Comparison of ENCODE assay signal across 24 mouse cellular contexts in genomic region chr13:55519606-55520005, GRCm38 (mm10). TPM values are rescaled to one million over a fixed set of nuclear protein-coding genes. Genes with fewer than 3 reads are reported as not detected.
DNase-seq lines count a peak whose midpoint lies in the region; ATAC-seq and TF ChIP-seq lines count a peak whose summit lies in the region.
"Had no signal": no experiment of that assay in that cellular context is flagged by ENCODE, and none has a peak within 500 bp of the region (broad histone marks: within the 10 kb centered on the region; RNA-seq: fewer than 3 reads in every experiment).

No protein-coding gene starts in this region.

- TF ChIP-seq EP300 in CH12.LX (IDR thresholded peaks at IDR 0.05; ENCODE audit: low read length), result peak; percentile 72

- ATAC-seq in granulocyte monocyte progenitor cell, adult 5-6 weeks (replicated peaks; ENCODE audit: poor library complexity, severe bottlenecking), result peak; percentile 82
- peak; percentile 58 for ATAC-seq in megakaryocyte progenitor cell, adult 5-6 weeks (replicated peaks; ENCODE audit: poor library complexity)
- no peak for ATAC-seq in hindbrain, embryonic 16.5 days
- ATAC-seq: CD4-positive, CD25-positive, alpha-beta regulatory T cell, adult 4 months; forebrain, embryonic 14.5 days; forebrain, embryonic 16.5 days had no signal

- TF ChIP-seq RAD21 in CH12.LX (IDR thresholded peaks at IDR 0.05; ENCODE audit: low read depth, low read length), result no peak

- peaks cover 8% of the 10 kb centered on the region for H3K9me3 ChIP-seq in CH12.LX (replicated peaks; ENCODE audit: low read length)
- no peaks in the 10 kb centered on the region for H3K9me3 ChIP-seq in hindbrain, embryonic 16.5 days (ENCODE audit: control insufficient read depth, low read length)
- H3K9me3 ChIP-seq: embryonic facial prominence, embryonic 13.5 days; forebrain, embryonic 10.5 days; forebrain, embryonic 12.5 days had no signal

- DNase-seq in CH12.LX (ENCODE audit: extremely low read depth), result no peak
- no peak for DNase-seq in kidney, adult 9 months
- DNase-seq in frontal cortex, postnatal 36 days (ENCODE audit: low spot score in 2 of 2), result no peak
- DNase-seq: adrenal gland, adult 2 months; adrenal gland, postnatal 10 days; adrenal gland, postnatal 25 days; B cell, adult 2 months; cerebellum, adult 11 months; cerebellum, adult 18-20 months; cerebellum, adult 8-10 months; cerebellum, adult 9-11 months; cerebellum, postnatal 14 days; cerebellum, postnatal 36 days had no signal

- no peak overlapping the region for H3K27ac ChIP-seq in CH12.LX (ENCODE audit: insufficient read depth, low read depth)
- no peak overlapping the region for H3K27ac ChIP-seq in hindbrain, embryonic 16.5 days (ENCODE audit: low read depth, low read length)
- H3K27ac ChIP-seq: embryonic facial prominence, embryonic 13.5 days; embryonic facial prominence, embryonic 15.5 days; forebrain, embryonic 10.5 days; forebrain, embryonic 12.5 days had no signal

- dilution Hi-C loops in CH12.LX (cut with MboI; ENCODE audit: extremely low pct_ligation_motif_present, extremely low pct_unique_long_range_greater_than_20kb, low sequenced_read_pairs), result no loop called here

- peaks cover 6% of the 10 kb centered on the region for H3K27me3 ChIP-seq in CH12.LX (replicated peaks)
- H3K27me3 ChIP-seq in hindbrain, embryonic 16.5 days (replicated peaks; ENCODE audit: control insufficient read depth, insufficient read depth, low read length), result 0 out of 2 replicates have a peak, but pooled peaks cover 3% of the 10 kb centered on the region
- H3K27me3 ChIP-seq: embryonic facial prominence, embryonic 13.5 days; embryonic facial prominence, embryonic 15.5 days had no signal

- 81% methylated on average over 4 of the region's 4 CpGs for WGBS in hindbrain, embryonic 16.5 days

- H3K9ac ChIP-seq in CH12.LX (ENCODE audit: insufficient read depth, low read depth), result no peak overlapping the region
- no peak overlapping the region for H3K9ac ChIP-seq in hindbrain, embryonic 16.5 days (ENCODE audit: low read depth, low read length)
- H3K9ac ChIP-seq: embryonic facial prominence, embryonic 13.5 days; embryonic facial prominence, embryonic 15.5 days; forebrain, embryonic 12.5 days had no signal

- H3K4me2 ChIP-seq in CH12.LX (ENCODE audit: insufficient read depth, low read depth, poor library complexity, severe bottlenecking), result no peak overlapping the region
- H3K4me2 ChIP-seq in hindbrain, embryonic 16.5 days (ENCODE audit: low read length), result no peak overlapping the region
- H3K4me2 ChIP-seq: embryonic facial prominence, embryonic 13.5 days; embryonic facial prominence, embryonic 15.5 days; forebrain, embryonic 12.5 days had no signal

- H3K4me3 ChIP-seq in CH12.LX (replicated peaks in 1 of 3; ENCODE audit: low read depth in 2 of 3, low read length in 2 of 3, poor library complexity in 1 of 3), result no peak overlapping the region
- no peak overlapping the region for H3K4me3 ChIP-seq in hindbrain, embryonic 16.5 days (ENCODE audit: low read length)
- H3K4me3 ChIP-seq: embryonic facial prominence, embryonic 13.5 days; embryonic facial prominence, embryonic 15.5 days; erythroblast, embryonic 14.5 days; forebrain, embryonic 10.5 days; forebrain, embryonic 12.5 days had no signal

- in situ Hi-C loops in CH12.LX (cut with MboI; ENCODE audit: low pct_ligation_motif_present, low pct_unique_long_range_greater_than_20kb, low sequenced_read_pairs), result loop anchor here (5.0 kb wide), 2 partner anchors 42 to 112 kb away; no protein-coding TSS in a partner anchor

- no peaks in the 10 kb centered on the region for H3K79me2 ChIP-seq in CH12.LX (replicated peaks; ENCODE audit: control insufficient read depth, extremely low read depth, insufficient read depth, poor library complexity, severe bottlenecking)

- no peak for TF ChIP-seq POLR2A in CH12.LX (IDR thresholded peaks at IDR 0.05; ENCODE audit: low read depth, low read length)

- no peak for TF ChIP-seq CTCF in CH12.LX (conservative IDR thresholded peaks at IDR 0.05 in 1 of 2, IDR thresholded peaks at IDR 0.05 in 1 of 2; ENCODE audit: low read depth in 2 of 2, low read length in 2 of 2)

- peaks cover 0 to 11% of the 10 kb centered on the region in 2 experiments; a peak in 3 of 4 replicates for H3K4me1 ChIP-seq in CH12.LX (ENCODE audit: control insufficient read depth in 1 of 2, insufficient read depth in 2 of 2)
- no peaks in the 10 kb centered on the region for H3K4me1 ChIP-seq in hindbrain, embryonic 16.5 days (ENCODE audit: control insufficient read depth, insufficient read depth, low read depth, low read length)
- H3K4me1 ChIP-seq: embryonic facial prominence, embryonic 13.5 days; embryonic facial prominence, embryonic 15.5 days; forebrain, embryonic 12.5 days had no signal

- H3K36me3 ChIP-seq in CH12.LX (replicated peaks in 1 of 2; ENCODE audit: control insufficient read depth in 1 of 2, insufficient read depth in 1 of 2, low read length in 1 of 2), result peaks cover 22 to 26% of the 10 kb centered on the region in 2 experiments
- no peaks in the 10 kb centered on the region for H3K36me3 ChIP-seq in hindbrain, embryonic 16.5 days (ENCODE audit: control insufficient read depth, insufficient read depth, low read length)
- H3K36me3 ChIP-seq: embryonic facial prominence, embryonic 13.5 days; embryonic facial prominence, embryonic 15.5 days; forebrain, embryonic 12.5 days had no signal

TF ChIP-seq in CH12.LX, 34 proteins besides CTCF, POLR2A, EP300 and RAD21:
- TF ChIP-seq MAFK (IDR thresholded peaks at IDR 0.05; ENCODE audit: insufficient replicate concordance, low read length), result 0 out of 2 replicates have a peak, but pooled peaks have one; percentile 38
- peak; percentile 20; the same call in 1 of the 2 replicates for TF ChIP-seq JUN (IDR thresholded peaks at IDR 0.05; ENCODE audit: insufficient read depth, low read depth, low read length)
- peak; percentile 75 for TF ChIP-seq IRF4 (IDR thresholded peaks at IDR 0.05; ENCODE audit: low read depth, low read length)
- no peak for TF ChIP-seq USF1 (IDR thresholded peaks at IDR 0.05; ENCODE audit: low read depth, low read length)
- TF ChIP-seq BHLHE40 (IDR thresholded peaks at IDR 0.05; ENCODE audit: low read depth, low read length), result peak; percentile 77

RNA-seq across cellular contexts. Expression of gene Pdlim7, which starts 6.1 kb away (rescaled TPM):
- total RNA-seq in CH12.LX (2012; rRNA removed) (8.5 and 8.7 TPM in 2 replicates), CH12.LX (2014; rRNA removed) (6.6 and 11.2 TPM in 2 replicates)
- 26.2 and 32.5 TPM in 2 replicates for polyA plus RNA-seq in CH12.LX (2012; ENCODE audit: insufficient read length, low read depth)
- 10.2 and 23.3 TPM in 2 replicates for total RNA-seq in granulocyte monocyte progenitor cell, adult 5-6 weeks (2014; fragmentation: Nextera tagmentation)
- 4.1 and 5.7 TPM in 2 replicates for total RNA-seq in granulocyte monocyte progenitor cell, adult 5-6 weeks (2017)
- total RNA-seq in megakaryocyte progenitor cell, adult 5-6 weeks (2015), result 12.7 and 13.0 TPM in 2 replicates
- 5.3 and 5.9 TPM in 2 replicates for total RNA-seq in megakaryocyte progenitor cell, adult 5-6 weeks (2017)
- polyA plus RNA-seq in hindbrain, embryonic 16.5 days (2015; fragmentation: Nextera tagmentation; extraction: Ambion mirVana), result 161 and 177 TPM in 2 replicates

RNA-seq across cellular contexts. Expression of gene Dok3, which starts 9.5 kb away (rescaled TPM):
- 38.4 and 38.8 TPM in 2 replicates for total RNA-seq in CH12.LX (2012; rRNA removed)
- 9.0 and 9.1 TPM in 2 replicates for total RNA-seq in CH12.LX (2014; rRNA removed)
- 28.1 and 30.3 TPM in 2 replicates for polyA plus RNA-seq in CH12.LX (2012; ENCODE audit: insufficient read length, low read depth)
- 26.2 and 59.4 TPM in 2 replicates for total RNA-seq in granulocyte monocyte progenitor cell, adult 5-6 weeks (2014; fragmentation: Nextera tagmentation)
- 32.7 and 40.6 TPM in 2 replicates for total RNA-seq in granulocyte monocyte progenitor cell, adult 5-6 weeks (2017)
- total RNA-seq in megakaryocyte progenitor cell, adult 5-6 weeks (2015), result 18.1 and 34.6 TPM in 2 replicates
- total RNA-seq in megakaryocyte progenitor cell, adult 5-6 weeks (2017), result 22.9 and 31.2 TPM in 2 replicates
- 3.6 and 4.3 TPM in 2 replicates for polyA plus RNA-seq in hindbrain, embryonic 16.5 days (2015; fragmentation: Nextera tagmentation; extraction: Ambion mirVana)

RNA-seq across cellular contexts. Expression of gene Ddx41, which starts 16.9 kb away (rescaled TPM):
- total RNA-seq in CH12.LX (2012; rRNA removed) (107 and 109 TPM in 2 replicates), CH12.LX (2014; rRNA removed) (56.6 and 59.9 TPM in 2 replicates)
- polyA plus RNA-seq in CH12.LX (2012; ENCODE audit: insufficient read length, low read depth), result 95.3 and 107 TPM in 2 replicates
- total RNA-seq in granulocyte monocyte progenitor cell, adult 5-6 weeks (2014; fragmentation: Nextera tagmentation), result 54.4 and 69.5 TPM in 2 replicates
- 73.7 and 81.8 TPM in 2 replicates for total RNA-seq in granulocyte monocyte progenitor cell, adult 5-6 weeks (2017)
- 28.0 and 29.1 TPM in 2 replicates for total RNA-seq in megakaryocyte progenitor cell, adult 5-6 weeks (2015)
- total RNA-seq in megakaryocyte progenitor cell, adult 5-6 weeks (2017), result 66.9 and 78.0 TPM in 2 replicates
- 55.3 and 56.3 TPM in 2 replicates for polyA plus RNA-seq in hindbrain, embryonic 16.5 days (2015; fragmentation: Nextera tagmentation; extraction: Ambion mirVana)

RNA-seq across cellular contexts. Expression of gene Dbn1, which starts 31.7 kb away (rescaled TPM):
- total RNA-seq in CH12.LX (2012; rRNA removed), result 1.9 and 3.1 TPM in 2 replicates
- total RNA-seq in CH12.LX (2014; rRNA removed), result 0.09 and 0.12 TPM in 2 replicates
- polyA plus RNA-seq in CH12.LX (2012; ENCODE audit: insufficient read length, low read depth), result 0.59 and 0.72 TPM in 2 replicates
- total RNA-seq in granulocyte monocyte progenitor cell, adult 5-6 weeks (2014; fragmentation: Nextera tagmentation), result 0.19 and 1.4 TPM in 2 replicates
- total RNA-seq in granulocyte monocyte progenitor cell, adult 5-6 weeks (2017), result 1.6 and 1.9 TPM in 2 replicates
- total RNA-seq in megakaryocyte progenitor cell, adult 5-6 weeks (2015), result 0.72 and 0.76 TPM in 2 replicates
- total RNA-seq in megakaryocyte progenitor cell, adult 5-6 weeks (2017), result 2.3 and 2.7 TPM in 2 replicates
- 482 and 556 TPM in 2 replicates for polyA plus RNA-seq in hindbrain, embryonic 16.5 days (2015; fragmentation: Nextera tagmentation; extraction: Ambion mirVana)
- polyA plus RNA-seq: CD4-positive, CD25-positive, alpha-beta regulatory T cell, adult 4 months had no signal

RNA-seq across cellular contexts. Expression of gene Fam193b, which starts 51.3 kb away (rescaled TPM):
- total RNA-seq in CH12.LX (2012; rRNA removed) (17.9 and 18.6 TPM in 2 replicates), CH12.LX (2014; rRNA removed) (9.2 and 9.4 TPM in 2 replicates)
- polyA plus RNA-seq in CH12.LX (2012; ENCODE audit: insufficient read length, low read depth), result 22.0 and 22.4 TPM in 2 replicates
- 36.0 and 59.5 TPM in 2 replicates for total RNA-seq in granulocyte monocyte progenitor cell, adult 5-6 weeks (2014; fragmentation: Nextera tagmentation)
- 28.4 and 31.9 TPM in 2 replicates for total RNA-seq in granulocyte monocyte progenitor cell, adult 5-6 weeks (2017)
- total RNA-seq in megakaryocyte progenitor cell, adult 5-6 weeks (2015), result 24.9 and 29.1 TPM in 2 replicates
- 21.8 and 25.1 TPM in 2 replicates for total RNA-seq in megakaryocyte progenitor cell, adult 5-6 weeks (2017)
- polyA plus RNA-seq in hindbrain, embryonic 16.5 days (2015; fragmentation: Nextera tagmentation; extraction: Ambion mirVana), result 41.1 and 50.0 TPM in 2 replicates
